25 mouse cellular contexts compared by ENCODE assay signal in the genomic region with DNA sequence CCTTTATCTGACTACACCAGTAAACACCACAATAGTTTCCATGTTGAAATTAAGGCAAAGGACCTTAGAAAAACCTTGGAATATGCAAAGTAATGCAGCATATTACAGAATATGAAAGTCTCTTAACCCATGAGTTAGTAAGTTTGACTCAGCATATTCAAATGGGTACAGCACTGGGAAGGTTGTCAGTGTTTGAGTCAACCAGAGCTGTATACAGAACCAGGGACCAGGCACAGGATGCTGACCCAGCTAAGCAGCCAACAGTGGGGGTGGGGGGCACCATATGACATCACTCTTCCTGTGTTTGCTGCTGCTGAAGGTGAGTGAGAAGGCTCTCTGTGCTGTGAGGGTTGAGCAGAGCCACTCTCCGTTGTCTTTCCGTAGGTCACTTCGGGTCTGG. TPM values are rescaled to one million over a fixed set of nuclear protein-coding genes. Genes with fewer than 3 reads are reported as not detected.
DNase-seq lines count a peak whose midpoint lies in the region; ATAC-seq and TF ChIP-seq lines count a peak whose summit lies in the region.
"Had no signal": no experiment of that assay in that cellular context is flagged by ENCODE, and none has a peak within 500 bp of the region (broad histone marks: within the 10 kb centered on the region; RNA-seq: fewer than 3 reads in every experiment).

No protein-coding gene starts in this region.

- TF ChIP-seq CTCF in CH12.LX (conservative IDR thresholded peaks at IDR 0.05 in 1 of 2, IDR thresholded peaks at IDR 0.05 in 1 of 2; ENCODE audit: low read depth in 2 of 2, low read length in 2 of 2): no peak
- no peak for TF ChIP-seq CTCF in bone marrow macrophage, adult 2 months (IDR thresholded peaks at IDR 0.05; ENCODE audit: low read depth, low read length)

- no peaks in the 10 kb centered on the region for H3K79me2 ChIP-seq in CH12.LX (replicated peaks; ENCODE audit: control insufficient read depth, extremely low read depth, insufficient read depth, poor library complexity, severe bottlenecking)

- dilution Hi-C loops in CH12.LX (cut with MboI; ENCODE audit: extremely low pct_ligation_motif_present, extremely low pct_unique_long_range_greater_than_20kb, low sequenced_read_pairs): no loop called here

- H3K9ac ChIP-seq in CH12.LX (ENCODE audit: insufficient read depth, low read depth): no peak overlapping the region
- H3K9ac ChIP-seq in midbrain, embryonic 11.5 days (ENCODE audit: low read length): no peak overlapping the region
- H3K9ac ChIP-seq: forebrain, embryonic 13.5 days; heart, embryonic 13.5 days; hindbrain, embryonic 14.5 days; intestine, embryonic 15.5 days had no signal

- in situ Hi-C loops in CH12.LX (cut with MboI; ENCODE audit: low pct_ligation_motif_present, low pct_unique_long_range_greater_than_20kb, low sequenced_read_pairs): no loop called here

- no peaks in the 10 kb centered on the region for H3K27me3 ChIP-seq in CH12.LX (replicated peaks)
- H3K27me3 ChIP-seq in midbrain, embryonic 11.5 days (ENCODE audit: control insufficient read depth, insufficient read depth, low read length): no peaks in the 10 kb centered on the region
- H3K27me3 ChIP-seq: forebrain, embryonic 13.5 days; heart, embryonic 13.5 days; intestine, embryonic 15.5 days had no signal

- peak; percentile 68 for DNase-seq in CD4-positive, CD25-positive, alpha-beta regulatory T cell, adult 2 months (ENCODE audit: low read depth, low spot score)
- DNase-seq in CH12.LX (ENCODE audit: extremely low read depth): peak; percentile 67
- peak; percentile 45 for DNase-seq in naive thymus-derived CD4-positive, alpha-beta T cell, adult 2 months (ENCODE audit: low read depth)
- DNase-seq in midbrain, embryonic 11.5 days (ENCODE audit: low spot score, missing footprints): no peak
- DNase-seq in kidney, adult 9 months: no peak
- DNase-seq: adrenal gland, adult 2 months; adrenal gland, postnatal 14 days; cerebellum, adult 18-20 months; cerebellum, adult 9-10 months; cerebellum, postnatal 14 days; gastrocnemius, postnatal 14 days; heart, adult 18-20 months; heart, postnatal 14 days; heart, postnatal 4 days; kidney, adult 11 months had no signal

- no peak for TF ChIP-seq POLR2A in CH12.LX (IDR thresholded peaks at IDR 0.05; ENCODE audit: low read depth, low read length)
- TF ChIP-seq POLR2A in bone marrow macrophage, adult 2 months (IDR thresholded peaks at IDR 0.05; ENCODE audit: borderline replicate concordance, low read depth, low read length): no peak

- no peak for TF ChIP-seq EP300 in CH12.LX (IDR thresholded peaks at IDR 0.05; ENCODE audit: low read length)

- peak overlapping the region; percentile 59 for H3K27ac ChIP-seq in CH12.LX (ENCODE audit: insufficient read depth, low read depth)
- H3K27ac ChIP-seq in bone marrow macrophage, adult 2 months (ENCODE audit: insufficient read depth, low read depth, low read length): 0 out of 2 replicates have a peak overlapping the region, but pooled peaks have one; percentile 16
- no peak overlapping the region for H3K27ac ChIP-seq in midbrain, embryonic 11.5 days (ENCODE audit: low read depth, low read length)
- H3K27ac ChIP-seq: forebrain, embryonic 10.5 days; forebrain, embryonic 13.5 days; heart, embryonic 13.5 days; hindbrain, embryonic 14.5 days; hindbrain, postnatal 0 days; intestine, embryonic 15.5 days had no signal

- ATAC-seq in midbrain, embryonic 11.5 days (ENCODE audit: low FRiP score): no peak
- no peak for ATAC-seq in cerebellum, adult (ENCODE audit: insufficient number of reproducible peaks, low FRiP score, low TSS enrichment)
- ATAC-seq: forebrain, embryonic 13.5 days; forebrain, embryonic 16.5 days; hindbrain, postnatal 0 days; intestine, embryonic 15.5 days had no signal

- H3K4me2 ChIP-seq in CH12.LX (ENCODE audit: insufficient read depth, low read depth, poor library complexity, severe bottlenecking): no peak overlapping the region
- H3K4me2 ChIP-seq in midbrain, embryonic 11.5 days: no peak overlapping the region
- H3K4me2 ChIP-seq: forebrain, embryonic 13.5 days; heart, embryonic 13.5 days; hindbrain, embryonic 14.5 days; intestine, embryonic 15.5 days had no signal

- peaks cover 24 to 43% of the 10 kb centered on the region in 2 experiments for H3K4me1 ChIP-seq in CH12.LX (ENCODE audit: control insufficient read depth in 1 of 2, insufficient read depth in 2 of 2)
- peaks cover 8% of the 10 kb centered on the region for H3K4me1 ChIP-seq in bone marrow macrophage, adult 2 months (ENCODE audit: control insufficient read depth, insufficient read depth, low read length)
- H3K4me1 ChIP-seq in midbrain, embryonic 11.5 days (ENCODE audit: control insufficient read depth, insufficient read depth, low read length): no peaks in the 10 kb centered on the region
- H3K4me1 ChIP-seq: forebrain, embryonic 10.5 days; forebrain, embryonic 13.5 days; heart, embryonic 13.5 days; intestine, embryonic 15.5 days had no signal

- WGBS in midbrain, embryonic 11.5 days: 94% methylated on average over 3 of the region's 3 CpGs

- no peaks in the 10 kb centered on the region for H3K9me3 ChIP-seq in CH12.LX (replicated peaks; ENCODE audit: low read length)
- no peaks in the 10 kb centered on the region for H3K9me3 ChIP-seq in midbrain, embryonic 11.5 days (ENCODE audit: control insufficient read depth, low read length)
- H3K9me3 ChIP-seq: forebrain, embryonic 10.5 days; forebrain, embryonic 13.5 days; heart, embryonic 13.5 days; intestine, embryonic 15.5 days had no signal

- H3K4me3 ChIP-seq in CH12.LX (replicated peaks in 1 of 3; ENCODE audit: low read depth in 2 of 3, low read length in 2 of 3, poor library complexity in 1 of 3): no peak overlapping the region
- H3K4me3 ChIP-seq in bone marrow macrophage, adult 2 months (ENCODE audit: insufficient read depth, low read length): no peak overlapping the region
- no peak overlapping the region for H3K4me3 ChIP-seq in midbrain, embryonic 11.5 days (ENCODE audit: low read depth, low read length)
- H3K4me3 ChIP-seq: forebrain, embryonic 10.5 days; forebrain, embryonic 13.5 days; heart, embryonic 13.5 days; intestine, embryonic 15.5 days had no signal

- TF ChIP-seq RAD21 in CH12.LX (IDR thresholded peaks at IDR 0.05; ENCODE audit: low read depth, low read length): no peak

- peaks cover 0 to 15% of the 10 kb centered on the region in 2 experiments for H3K36me3 ChIP-seq in CH12.LX (replicated peaks in 1 of 2; ENCODE audit: control insufficient read depth in 1 of 2, insufficient read depth in 1 of 2, low read length in 1 of 2)
- H3K36me3 ChIP-seq in midbrain, embryonic 11.5 days (ENCODE audit: control insufficient read depth, insufficient read depth, low read length): no peaks in the 10 kb centered on the region
- H3K36me3 ChIP-seq: forebrain, embryonic 10.5 days; heart, embryonic 13.5 days; intestine, embryonic 15.5 days had no signal

TF ChIP-seq in CH12.LX, 34 proteins besides CTCF, POLR2A, EP300 and RAD21:
- TF ChIP-seq USF1 (IDR thresholded peaks at IDR 0.05; ENCODE audit: low read depth, low read length) (no peak), JUN (IDR thresholded peaks at IDR 0.05; ENCODE audit: insufficient read depth, low read depth, low read length) (peak; percentile 63), IRF4 (IDR thresholded peaks at IDR 0.05; ENCODE audit: low read depth, low read length) (peak; percentile 58), MYC (IDR thresholded peaks at IDR 0.05; ENCODE audit: low read depth, low read length) (no peak), CHD2 (IDR thresholded peaks at IDR 0.05; ENCODE audit: low read length) (peak; percentile 44; the same call in 1 of the 2 replicates), JUND (conservative IDR thresholded peaks at IDR 0.05; ENCODE audit: low read depth, low read length) (peak; percentile 6; the same call in 1 of the 2 replicates), E2F4 (IDR thresholded peaks at IDR 0.05; ENCODE audit: insufficient replicate concordance, low read depth, low read length) (no peak), ELF1 (IDR thresholded peaks at IDR 0.05; ENCODE audit: low read depth, low read length) (no peak), MAFK (IDR thresholded peaks at IDR 0.05; ENCODE audit: insufficient replicate concordance, low read length) (peak; percentile 85), ETS1 (conservative IDR thresholded peaks at IDR 0.05; ENCODE audit: low read depth, low read length) (peak; percentile 56)

RNA-seq across cellular contexts. Expression of a gene that starts 12.3 kb away (rescaled TPM):
- total RNA-seq in CH12.LX (2012; rRNA removed) (1.3 and 2.2 TPM in 2 replicates), CH12.LX (2014; rRNA removed) (1.2 and 1.3 TPM in 2 replicates)
- polyA plus RNA-seq in CH12.LX (2012; ENCODE audit: insufficient read length, low read depth): 2.3 and 3.0 TPM in 2 replicates
- polyA plus RNA-seq in bone marrow macrophage, adult 2 months (2012; ENCODE audit: insufficient read depth, insufficient read length, missing spikeins): 0.67 and 0.69 TPM in 2 replicates
- 0.72 and 0.86 TPM in 2 replicates for polyA plus RNA-seq in midbrain, embryonic 11.5 days (2014; fragmentation: Nextera tagmentation; extraction: Ambion mirVana)
- polyA plus RNA-seq: C2C12 had no signal

RNA-seq across cellular contexts. Expression of a gene that starts 34.7 kb away (rescaled TPM):
- 37.6 and 44.9 TPM in 2 replicates for total RNA-seq in CH12.LX (2012; rRNA removed)
- total RNA-seq in CH12.LX (2014; rRNA removed): 30.1 and 31.7 TPM in 2 replicates
- 33.1 and 39.2 TPM in 2 replicates for polyA plus RNA-seq in CH12.LX (2012; ENCODE audit: insufficient read length, low read depth)
- polyA plus RNA-seq in bone marrow macrophage, adult 2 months (2012; ENCODE audit: insufficient read depth, insufficient read length, missing spikeins): 37.0 and 41.8 TPM in 2 replicates
- polyA plus RNA-seq in midbrain, embryonic 11.5 days (2014; fragmentation: Nextera tagmentation; extraction: Ambion mirVana): 12.4 and 13.2 TPM in 2 replicates

Comparison
In these comparisons a context has a peak if more than half of its experiments do, and no peak if none do; other contexts are left out.
1. DNase-seq: peak in CD4-positive, CD25-positive, alpha-beta regulatory T cell, adult 2 months (single experiment), CH12.LX (single experiment) and naive thymus-derived CD4-positive, alpha-beta T cell, adult 2 months (single experiment); none in midbrain, embryonic 11.5 days (single experiment) and kidney, adult 9 months (single experiment).